Mouse (Mus musculus) gastrocnemius, postnatal 4 days (tissue): ENCODE measurements around the gene Hunk. TPM values are rescaled to one million over a fixed set of nuclear protein-coding genes. Genes with fewer than 3 reads are reported as not detected.

ENCODE experiments used
- DNase-seq, 2 experiments: peaks; one replicate each; pipeline ENCODE4 v3.0.0; 2021 to 2022; ENCODE audit warnings: low spot score in 2 of 2, mixed read lengths in 2 of 2
- total RNA-seq, 2 experiments: library from RNA; stranded (reverse); gene quantifications; 2 replicates each; pipeline ENCODE4 v1.2.3; 2021

Gene Hunk
- total RNA-seq, 2 experiments from 2014 or later, result 6.3 to 7.5 TPM

DNA sequence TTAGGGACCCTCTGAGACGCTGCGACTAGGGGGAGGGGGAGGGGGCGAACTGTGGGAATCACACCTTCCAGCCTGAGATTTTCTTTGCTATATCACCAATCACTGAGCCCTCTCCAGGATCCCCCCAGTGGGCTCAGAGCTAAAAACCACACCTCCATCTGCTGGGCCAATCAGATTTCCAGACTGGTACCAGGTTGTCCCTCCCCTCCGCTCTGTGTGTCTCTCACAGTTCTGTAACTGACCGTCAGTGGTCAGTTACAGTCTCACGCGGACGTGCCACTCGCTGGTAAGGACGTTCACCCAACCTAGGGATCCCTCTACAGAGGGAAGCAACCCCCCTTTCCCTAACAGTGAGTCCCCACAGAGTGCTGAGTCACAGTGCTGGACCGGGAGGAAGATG, 111.1 kb downstream of the Hunk start:
- no peak for DNase-seq

DNA sequence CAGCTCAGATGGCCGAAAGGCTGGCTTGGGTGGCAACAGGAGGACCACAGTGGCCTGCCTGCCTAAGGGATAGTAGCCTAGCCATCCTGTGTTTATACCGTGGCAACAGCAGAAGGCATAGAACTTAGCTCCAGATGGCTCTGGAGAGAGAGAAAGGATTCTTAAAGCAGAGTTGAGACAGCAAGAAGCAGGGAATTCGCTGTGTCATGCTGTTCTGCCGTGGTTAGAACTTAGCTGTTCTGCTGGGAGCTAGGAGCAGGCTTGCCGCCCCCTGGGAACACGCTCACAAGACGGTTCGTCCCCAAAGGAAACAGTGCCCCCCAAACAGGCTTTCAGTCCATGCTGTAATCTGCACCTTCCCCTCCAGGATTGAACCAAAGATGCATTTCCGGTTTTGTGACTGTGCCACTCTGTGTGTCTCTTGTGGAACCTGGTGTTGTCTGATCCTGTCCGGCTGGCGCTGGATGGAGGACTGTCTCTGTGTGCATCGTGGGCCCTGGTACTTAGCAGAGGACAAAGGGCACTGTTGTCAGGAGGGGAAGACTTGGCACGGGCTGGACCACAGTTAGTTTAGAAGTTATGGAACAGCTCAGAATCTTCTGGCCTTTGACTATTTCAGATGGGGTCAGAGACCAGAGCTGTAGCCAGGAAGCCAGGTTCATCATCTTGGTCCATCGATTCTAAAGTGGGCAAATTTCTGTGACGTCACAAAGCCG, 112.1 kb downstream of the Hunk start:
- no peak for DNase-seq

DNA sequence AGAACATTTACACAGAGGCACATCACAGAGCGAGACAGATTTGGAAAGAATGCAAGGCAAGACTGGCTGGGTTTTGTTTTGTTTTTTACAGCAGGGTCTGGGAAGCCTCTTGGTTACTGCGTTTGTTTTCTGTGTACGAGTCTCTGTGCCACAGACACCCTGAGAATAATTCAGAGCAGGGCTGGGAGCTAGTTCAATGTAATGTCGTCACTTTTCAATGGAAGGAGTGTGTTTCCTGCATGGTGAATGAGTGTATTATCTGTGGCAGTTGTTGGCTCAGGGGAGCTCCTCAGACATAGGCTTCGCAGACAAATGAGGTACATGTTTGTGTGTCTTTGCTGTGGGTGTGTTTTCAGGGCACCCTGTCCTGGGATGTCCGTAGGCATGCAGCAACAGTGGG, 115.0 kb downstream of the Hunk start:
- no peak for DNase-seq

DNA sequence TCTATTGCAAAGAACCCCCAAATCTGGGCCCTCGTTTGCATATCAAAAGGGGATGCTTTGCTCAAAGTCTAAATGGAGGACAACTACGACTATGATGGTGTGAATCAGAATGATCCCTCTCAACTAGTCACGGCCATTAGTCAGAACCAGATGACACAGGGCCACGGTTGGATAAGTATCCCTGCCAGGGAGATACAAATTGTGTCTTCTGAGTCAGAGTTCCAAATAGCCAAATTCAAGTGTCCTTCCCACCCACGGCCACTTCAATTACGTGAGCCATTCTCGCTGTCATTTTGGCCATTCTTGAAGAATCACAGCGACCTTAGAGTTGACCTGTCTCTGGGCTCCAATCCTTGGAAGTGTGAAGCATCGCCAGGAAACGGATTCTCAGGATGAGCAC, 119.4 kb downstream of the Hunk start:
- no peak for DNase-seq

- DNase-seq, result no peak
Observed at GRCm38 (mm10) chr16:90505680-90506079, 119.9 kb downstream of the Hunk start.

GRCm38 (mm10) chr16:90511551-90512296, 125.9 kb downstream of the Hunk start:
- DNase-seq, result peak in 1 of 2 experiments; percentile 45

DNA sequence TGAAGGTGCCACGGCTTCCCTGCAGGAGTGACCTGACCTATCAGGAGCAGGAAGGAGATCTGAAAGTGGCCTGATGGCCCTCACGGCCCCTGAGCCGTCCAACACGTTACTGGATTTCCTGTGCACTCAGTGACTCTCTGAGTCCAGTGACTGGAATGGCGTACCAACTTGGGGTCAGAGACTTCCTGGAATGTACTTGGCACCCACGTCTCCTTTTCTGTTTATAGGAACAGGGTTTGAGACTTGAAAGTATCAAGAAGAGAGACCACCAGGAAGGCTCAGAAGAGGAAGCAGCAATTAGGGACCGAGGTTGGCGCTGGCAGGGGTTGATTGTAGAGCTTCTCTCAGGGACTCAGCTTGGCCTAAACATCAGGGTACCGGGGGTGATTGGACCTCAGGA, 131.2 kb downstream of the Hunk start:
- DNase-seq, result no peak

- DNase-seq, result no peak
Observed at GRCm38 (mm10) chr16:90518232-90518631, 132.4 kb downstream of the Hunk start.

GRCm38 (mm10) chr16:90518732-90519295, 133.0 kb downstream of the Hunk start:
- DNase-seq, result no peak

DNA sequence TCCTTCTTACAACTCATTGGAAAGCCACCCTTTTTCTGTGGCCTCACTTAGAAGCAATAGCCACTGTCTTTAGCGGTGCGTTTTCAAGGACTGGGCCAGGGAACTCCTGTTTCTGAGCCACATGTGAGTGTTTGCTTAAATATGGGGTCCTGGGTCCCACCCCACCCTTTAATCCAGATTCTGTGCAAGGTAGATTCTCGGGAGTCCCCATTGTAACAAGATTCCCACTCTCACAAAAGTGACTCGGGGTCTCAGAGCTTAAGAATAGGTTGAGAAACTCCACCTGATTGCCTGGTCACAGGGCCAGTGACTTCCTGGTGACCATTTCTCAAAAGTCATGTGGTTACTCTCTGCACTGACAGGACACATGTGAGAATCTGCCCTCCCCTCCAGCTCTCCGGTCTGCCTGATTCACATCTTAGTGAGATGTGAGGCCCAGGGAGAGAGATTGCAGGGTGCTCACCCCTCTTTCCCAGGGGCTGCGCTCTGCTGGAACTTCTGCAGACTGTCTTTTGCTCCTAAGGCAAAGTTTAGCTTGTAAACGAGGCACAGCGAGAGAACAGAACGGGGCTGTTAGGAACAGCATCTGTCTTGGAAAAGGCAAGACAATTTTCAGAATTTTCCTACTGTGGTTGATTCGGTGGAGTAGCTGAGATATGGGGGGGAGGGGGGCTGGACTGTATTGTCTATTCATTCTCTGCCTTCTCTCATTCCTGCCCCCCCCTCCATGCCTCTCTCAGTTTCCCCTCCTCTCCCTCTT, 135.6 kb downstream of the Hunk start:
- DNase-seq, result no peak

DNA sequence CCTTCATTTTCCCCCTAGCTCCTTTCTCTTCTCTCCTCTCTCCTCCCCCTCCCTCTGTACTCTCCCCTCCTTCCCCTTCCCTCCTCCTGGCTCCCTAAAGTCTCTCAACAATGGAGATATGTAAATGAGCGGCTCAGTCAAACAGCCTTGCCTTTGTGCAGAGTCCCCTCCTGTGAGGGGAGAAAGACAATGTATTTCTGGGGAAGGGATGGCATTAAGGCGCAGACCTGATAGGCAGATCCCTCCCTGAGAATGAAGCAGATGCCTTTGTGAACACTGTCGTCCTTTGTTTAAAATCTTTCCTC, 136.1 kb downstream of the Hunk start:
- DNase-seq, result no peak

GRCm38 (mm10) chr16:90522575-90522974, 136.8 kb downstream of the Hunk start:
- no peak for DNase-seq

DNA sequence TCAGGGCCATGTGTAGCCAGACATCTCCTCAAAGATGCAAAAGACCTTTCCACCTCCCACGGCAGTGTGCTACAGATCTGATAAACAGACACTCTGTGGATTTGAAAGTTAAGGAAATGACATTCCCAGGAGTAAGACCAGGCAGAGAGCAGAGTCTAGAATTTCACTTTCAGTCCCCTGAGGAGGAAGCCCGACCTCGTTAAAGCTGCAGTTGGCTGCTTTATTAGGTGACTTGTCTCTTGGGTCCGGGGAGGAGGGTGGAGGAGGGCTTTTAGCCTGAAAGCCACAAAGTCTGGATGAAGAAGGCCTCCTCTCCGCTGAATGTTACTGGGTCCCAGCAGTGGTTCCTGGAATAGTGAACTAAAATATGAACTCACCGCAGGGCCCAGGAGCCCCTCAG, 137.6 kb downstream of the Hunk start:
- no peak for DNase-seq

DNA sequence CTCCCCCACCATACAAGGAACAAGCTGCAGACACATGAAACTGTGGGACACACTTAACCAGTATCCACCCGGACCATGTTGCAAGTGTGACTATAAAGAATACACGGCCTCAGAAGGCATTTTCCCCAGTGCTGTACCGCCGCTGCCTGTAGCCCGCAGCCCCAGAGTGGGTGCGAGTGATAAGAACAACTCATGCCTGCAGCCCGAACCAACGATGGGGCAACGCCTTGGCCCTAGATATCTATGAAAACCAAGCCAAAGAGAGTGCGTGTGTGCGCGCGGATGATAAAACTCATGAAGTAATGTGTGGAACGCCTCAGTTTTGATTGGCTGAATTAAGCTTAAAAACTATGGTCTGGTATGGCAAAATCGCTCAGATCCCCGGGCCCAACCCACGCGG, 138.1 kb downstream of the Hunk start:
- DNase-seq, result no peak

DNA sequence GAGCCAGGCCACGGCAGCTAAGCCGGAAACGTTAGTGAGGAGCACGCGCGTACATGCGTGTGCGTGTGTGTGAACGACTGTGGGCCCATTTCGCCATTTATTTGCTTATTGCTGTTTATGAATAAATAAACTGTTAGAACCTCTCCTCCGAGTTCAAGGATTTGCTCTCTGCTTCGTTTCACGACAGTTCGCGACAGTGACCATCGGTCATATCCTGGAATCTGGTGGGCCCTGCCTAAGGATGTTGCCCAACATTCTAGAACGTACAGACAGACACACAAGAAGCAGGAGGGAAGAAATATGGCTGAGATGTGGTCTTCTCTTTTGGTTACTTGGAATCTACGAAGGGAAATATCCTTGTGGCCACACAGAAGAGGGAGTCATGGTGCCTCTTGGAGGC, 138.6 kb downstream of the Hunk start:
- no peak for DNase-seq

- DNase-seq, result no peak
Observed at GRCm38 (mm10) chr16:90533119-90533673, 147.4 kb downstream of the Hunk start.

DNA sequence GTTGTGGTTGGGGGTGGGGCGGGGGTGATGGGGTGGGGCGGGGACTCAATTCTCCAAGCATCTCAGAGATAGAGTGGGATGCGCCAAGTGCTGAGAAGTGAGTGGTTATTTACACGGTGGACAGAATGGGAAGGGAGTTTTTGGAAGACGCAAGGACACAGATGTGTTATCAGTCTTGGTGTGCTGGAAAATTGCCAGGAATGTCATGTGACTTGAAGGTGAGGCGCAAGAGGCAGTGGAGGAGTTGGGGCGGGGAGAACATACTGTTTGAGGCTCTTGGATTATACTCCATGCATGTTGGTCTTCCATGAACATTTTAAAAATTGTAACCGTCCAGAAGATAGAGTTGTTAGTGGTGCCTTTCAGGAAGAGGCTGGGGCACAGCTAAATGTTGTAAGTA, 148.8 kb downstream of the Hunk start:
- DNase-seq, result no peak

- peak in 1 of 2 experiments; percentile 36 for DNase-seq
Observed at GRCm38 (mm10) chr16:90538926-90539325, 153.1 kb downstream of the Hunk start.

DNA sequence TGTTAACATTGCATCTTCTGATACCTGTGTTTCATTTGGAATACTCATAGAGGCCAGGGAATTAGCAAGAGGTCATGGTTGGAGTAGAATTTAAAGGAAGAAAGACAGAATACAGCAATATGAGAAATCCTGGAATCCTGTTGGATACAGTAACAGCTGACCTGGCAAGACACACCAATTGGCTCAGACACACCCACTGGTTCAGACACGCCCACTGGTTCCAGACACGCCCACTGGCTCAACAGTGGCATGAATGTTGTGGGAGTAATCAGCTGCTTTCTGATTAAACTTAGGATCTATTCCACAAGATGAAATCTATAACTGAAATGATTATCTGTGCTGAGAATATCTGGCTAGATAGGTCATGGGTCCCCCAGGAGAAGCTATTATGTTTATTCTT, 155.4 kb downstream of the Hunk start:
- no peak for DNase-seq

- no peak for DNase-seq
Observed at GRCm38 (mm10) chr16:90542383-90542782, 156.6 kb downstream of the Hunk start.

DNA sequence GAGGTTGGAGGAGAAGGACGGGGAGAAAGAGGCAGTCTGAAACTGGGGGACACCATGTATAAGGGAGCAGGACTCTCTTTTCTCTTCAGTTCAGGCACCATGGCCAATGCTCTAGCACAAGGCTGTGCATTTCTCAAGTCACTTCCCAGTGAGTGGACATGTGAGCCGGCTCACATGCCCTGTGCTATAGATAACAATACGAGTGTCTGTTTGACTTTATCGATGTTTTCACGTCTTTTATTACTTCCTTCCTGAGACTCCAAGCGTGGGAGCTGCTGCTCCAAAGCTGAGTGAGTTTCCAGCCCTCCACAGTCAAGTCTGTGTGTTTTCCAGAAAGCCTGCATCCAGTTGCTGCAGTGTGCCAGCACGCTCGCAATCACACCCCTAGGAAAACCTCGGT, 158.4 kb downstream of the Hunk start:
- no peak for DNase-seq

GRCm38 (mm10) chr16:90545509-90545908, 159.7 kb downstream of the Hunk start:
- DNase-seq, result no peak
